Mouse (Mus musculus) spleen, adult 2 months (tissue): ENCODE data around the gene Tmem92. TPM values are rescaled to one million over a fixed set of nuclear protein-coding genes. Genes with fewer than 3 reads are reported as not detected.

Experiments
- DNase-seq, 2 experiments: peaks; one replicate each; pipeline versions ENCODE4 v3.0.0 to v3.0.0-alpha.2; 2012 to 2021; ENCODE audit warnings: low spot score in 2 of 2, low read depth in 1 of 2
- H3K27ac ChIP-seq: fragments of 200-500 bp; 2 replicates; pipeline ENCODE4 v1.5.1; 2012; ENCODE audit warnings: low read length, inconsistent platforms; ENCODE audit not compliant: insufficient read depth
- H3K27me3 ChIP-seq: fragments of 200-500 bp; 2 replicates; pipeline ENCODE4 v1.6.1; 2012; ENCODE audit warnings: mild to moderate bottlenecking, moderate library complexity, low read length, inconsistent platforms; ENCODE audit not compliant: control insufficient read depth, insufficient read depth
- H3K36me3 ChIP-seq: fragments of 200-500 bp; 2 replicates; pipeline ENCODE4 v1.6.1; 2012; ENCODE audit warnings: mild to moderate bottlenecking, low read length, inconsistent platforms; ENCODE audit not compliant: control insufficient read depth, insufficient read depth
- H3K4me1 ChIP-seq: fragments of 200-500 bp; 2 replicates; pipeline ENCODE4 v1.6.1; 2011; ENCODE audit warnings: inconsistent platforms; ENCODE audit not compliant: control insufficient read depth, insufficient read depth, insufficient read length
- H3K4me3 ChIP-seq: fragments of 200-500 bp; 2 replicates; pipeline ENCODE4 v1.5.1; 2011; ENCODE audit warnings: mild to moderate bottlenecking, inconsistent platforms; ENCODE audit not compliant: insufficient read depth, insufficient read length; ENCODE audit errors: extremely low read depth
- CTCF ChIP-seq: fragments of 200-500 bp; IDR thresholded peaks from 2 replicates; pipeline ENCODE4 v1.5.1; 2011; ENCODE audit warnings: mild to moderate bottlenecking, inconsistent platforms; ENCODE audit not compliant: insufficient read depth, insufficient read length, insufficient replicate concordance; ENCODE audit errors: extremely low read depth
- POLR2A ChIP-seq: fragments of 200-500 bp; IDR thresholded peaks from 2 replicates; pipeline ENCODE4 v1.6.1; 2011; ENCODE audit warnings: low read depth, low read length, inconsistent platforms
- WGBS: fragments of 180-500 bp; shearing (Covaris S2); methylation state at CpG from one replicate; pipeline ENCODE4 v1.1.7; 2018; 5-methylcytosine and 5-hydroxymethylcytosine counted together
- polyA plus RNA-seq: library from polyadenylated mRNA; depleted of rRNA; stranded (reverse); fragments of >200 nt; gene quantifications from 2 replicates; pipeline ENCODE4 v1.2.3, GENCODE M21; 2012

The Tmem92 gene
- polyA plus RNA-seq, 1 experiment: not detected

- Histone ChIP-seq H3K4me3 (no peak overlapping the region), H3K27ac (no peak overlapping the region), H3K4me1 (no peaks in the 10 kb centered on the region), H3K36me3 (no peaks in the 10 kb centered on the region), H3K27me3 (no peaks in the 10 kb centered on the region)
- no peak for DNase-seq
- WGBS: 87% methylated on average over 1 of the region's 1 CpGs
- TF ChIP-seq CTCF (no peak), POLR2A (no peak)
Observed at GRCm38 (mm10) chr11:94773851-94774250, 8.7 kb downstream of the Tmem92 start.

- WGBS: 67% methylated on average over 3 of the region's 3 CpGs
- H3K36me3 ChIP-seq: no peaks in the 10 kb centered on the region
- no peaks in the 10 kb centered on the region for H3K4me1 ChIP-seq
- TF ChIP-seq CTCF (no peak), POLR2A (no peak)
- H3K27me3 ChIP-seq: no peaks in the 10 kb centered on the region
- H3K4me3 ChIP-seq: no peak overlapping the region
- no peak overlapping the region for H3K27ac ChIP-seq
- DNase-seq: no peak
Observed at GRCm38 (mm10) chr11:94772363-94773055, 10.0 kb downstream of the Tmem92 start.

GRCm38 (mm10) chr11:94767241-94767640 is 15.3 kb downstream of the Tmem92 start:
- Histone ChIP-seq H3K4me3 (no peak overlapping the region), H3K27ac (no peak overlapping the region), H3K4me1 (no peaks in the 10 kb centered on the region), H3K36me3 (no peaks in the 10 kb centered on the region), H3K27me3 (no peaks in the 10 kb centered on the region)
- 95% methylated on average over 2 of the region's 2 CpGs for WGBS
- no peak for TF ChIP-seq POLR2A
- no peak for TF ChIP-seq CTCF
- DNase-seq: no peak

- Histone ChIP-seq H3K4me1 (no peaks in the 10 kb centered on the region), H3K4me3 (no peak overlapping the region), H3K27ac (no peak overlapping the region), H3K27me3 (no peaks in the 10 kb centered on the region), H3K36me3 (no peaks in the 10 kb centered on the region)
- 78% methylated on average over 6 of the region's 6 CpGs for WGBS
- no peak for DNase-seq
- TF ChIP-seq CTCF (no peak), POLR2A (no peak)
Observed at GRCm38 (mm10) chr11:94762775-94763174, 19.7 kb downstream of the Tmem92 start.

- Histone ChIP-seq H3K27ac (no peak overlapping the region), H3K27me3 (no peaks in the 10 kb centered on the region), H3K4me1 (no peaks in the 10 kb centered on the region), H3K4me3 (no peak overlapping the region), H3K36me3 (no peaks in the 10 kb centered on the region)
- WGBS: 83% methylated on average over 1 of the region's 1 CpGs
- TF ChIP-seq CTCF: no peak
- no peak for TF ChIP-seq POLR2A
- DNase-seq: no peak
Observed at GRCm38 (mm10) chr11:94762281-94762680, 20.2 kb downstream of the Tmem92 start.

- no peak for DNase-seq
- 65% methylated on average over 7 of the region's 7 CpGs for WGBS
- H3K36me3 ChIP-seq: no peaks in the 10 kb centered on the region
- no peak for TF ChIP-seq POLR2A
- TF ChIP-seq CTCF: no peak
- H3K27me3 ChIP-seq: no peaks in the 10 kb centered on the region
- H3K4me1 ChIP-seq: no peaks in the 10 kb centered on the region
- H3K4me3 ChIP-seq: no peak overlapping the region
- H3K27ac ChIP-seq: no peak overlapping the region
Observed at GRCm38 (mm10) chr11:94760799-94761198, 21.7 kb downstream of the Tmem92 start.

- Histone ChIP-seq H3K27me3 (no peaks in the 10 kb centered on the region), H3K27ac (no peak overlapping the region), H3K36me3 (no peaks in the 10 kb centered on the region), H3K4me1 (no peaks in the 10 kb centered on the region), H3K4me3 (no peak overlapping the region)
- WGBS: 63% methylated on average over 3 of the region's 3 CpGs
- DNase-seq: no peak
- TF ChIP-seq POLR2A (no peak), CTCF (no peak)
Observed at GRCm38 (mm10) chr11:94760364-94760763, 22.1 kb downstream of the Tmem92 start.
